Mouse (Mus musculus) gastrocnemius, postnatal 10 days (tissue): ENCODE measurements around the gene Hoxb9. TPM values are rescaled to one million over a fixed set of nuclear protein-coding genes. Genes with fewer than 3 reads are reported as not detected.
A peak's percentile ranks its signal among the peaks of the same experiment; 100 is the strongest.

Experiments used
- DNase-seq: peaks from one replicate; pipeline ENCODE4 v3.0.0; 2021; ENCODE audit warnings: mixed read lengths
- total RNA-seq, 2 experiments: library from RNA; stranded (reverse); gene quantifications; 2 replicates each; pipeline ENCODE4 v1.2.3; 2021

The Hoxb9 gene
- total RNA-seq, 2 experiments from 2014 or later = 0.63 to 0.79 TPM

DNA sequence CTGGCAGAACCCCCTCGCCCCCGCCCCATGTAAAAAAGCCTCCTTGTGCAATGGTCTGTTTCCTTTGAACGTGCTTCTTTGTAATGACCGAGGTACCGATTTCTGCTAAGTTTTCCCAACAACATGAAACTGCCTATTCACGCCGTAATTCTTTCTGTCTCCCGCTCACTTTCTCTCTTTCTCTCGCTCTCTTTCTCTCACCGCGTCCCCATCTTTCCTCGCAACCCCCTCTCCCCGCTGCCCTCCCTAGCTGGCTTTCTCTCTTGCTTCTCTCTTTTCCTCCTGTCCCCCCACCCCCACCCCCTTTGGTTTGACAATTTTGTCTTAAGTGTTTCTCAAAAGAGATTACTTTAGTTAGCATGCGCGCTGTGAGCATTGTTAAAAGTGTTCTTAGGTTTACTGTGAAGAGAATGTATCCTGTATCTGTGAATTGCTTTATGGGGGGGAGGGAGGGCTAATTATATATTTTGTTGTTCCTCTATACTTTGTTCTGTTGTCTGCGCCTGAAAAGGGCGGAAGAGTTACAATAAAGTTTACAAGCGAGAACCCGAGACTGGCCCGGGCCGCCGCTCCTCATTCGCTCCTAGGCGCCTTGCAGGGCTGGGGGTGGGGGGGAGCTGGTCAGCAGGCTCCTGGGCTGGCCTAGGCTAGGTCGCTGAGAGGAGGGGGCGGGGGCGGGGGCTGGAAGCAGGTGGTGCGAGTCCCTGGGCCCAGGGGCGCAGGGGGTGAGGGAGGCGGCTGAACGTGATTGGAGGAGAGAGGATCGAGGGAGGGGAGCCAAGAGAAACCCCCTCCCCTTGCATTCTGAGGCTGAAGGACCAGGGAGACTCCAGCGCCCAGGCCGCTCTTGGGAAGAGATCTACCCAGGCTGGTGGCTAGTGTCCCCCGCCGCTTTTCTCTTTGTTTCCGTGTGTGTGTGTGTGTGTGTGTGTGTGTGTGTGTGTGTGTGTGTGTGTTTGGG, 13.8 kb downstream of the Hoxb9 start:
- no peak for DNase-seq

DNA sequence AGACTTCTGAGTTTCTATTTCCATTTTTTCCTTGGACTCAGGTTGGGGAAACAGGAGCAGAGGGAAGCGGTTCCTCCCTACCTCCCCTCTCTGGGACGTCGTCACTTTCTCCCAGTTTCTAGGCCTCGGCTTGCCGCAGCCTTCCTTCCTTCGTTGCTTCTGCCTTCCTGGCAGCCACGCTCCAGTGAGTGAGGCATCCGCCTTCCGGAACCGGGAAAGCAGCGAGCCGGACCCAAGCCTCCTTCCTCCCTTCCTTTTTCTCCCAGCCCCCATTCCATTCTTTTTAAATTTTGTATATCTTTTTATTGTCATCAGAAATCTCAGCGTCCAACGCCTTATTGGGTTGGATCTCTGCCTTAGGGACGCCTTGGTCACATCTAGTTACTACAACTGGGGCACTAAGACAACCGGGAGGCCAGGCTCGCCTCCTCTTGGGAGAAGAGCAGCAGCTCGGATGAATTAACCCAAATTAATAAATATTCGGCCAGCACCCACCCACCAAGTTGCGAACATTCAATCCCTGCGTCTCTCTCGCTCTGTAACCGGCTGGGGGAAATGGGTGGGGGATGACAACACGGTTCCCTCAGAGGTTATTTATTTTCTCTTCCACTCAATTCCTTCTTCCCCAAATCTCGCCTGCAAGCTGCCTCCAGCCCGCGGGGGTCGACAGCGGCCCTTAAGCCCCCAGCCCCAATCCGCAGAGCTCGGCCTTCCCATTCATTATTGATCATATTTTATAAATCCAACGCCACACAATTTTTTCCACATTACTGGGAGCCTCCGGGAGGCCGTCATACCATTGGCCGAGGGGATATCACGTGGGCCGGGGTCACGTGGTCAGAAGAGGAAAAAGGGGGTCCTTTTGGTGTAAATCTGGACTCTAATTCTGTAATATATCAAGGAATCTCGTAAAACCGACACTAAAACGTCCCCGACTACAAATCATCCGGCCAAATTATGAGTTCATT, 14.8 kb downstream of the Hoxb9 start, which contains the start of gene Hoxb7:
Gene Hoxb7 (plus strand): TSS at position 853 of the 968 bp plus-strand sequence.
- no peak for DNase-seq

DNA sequence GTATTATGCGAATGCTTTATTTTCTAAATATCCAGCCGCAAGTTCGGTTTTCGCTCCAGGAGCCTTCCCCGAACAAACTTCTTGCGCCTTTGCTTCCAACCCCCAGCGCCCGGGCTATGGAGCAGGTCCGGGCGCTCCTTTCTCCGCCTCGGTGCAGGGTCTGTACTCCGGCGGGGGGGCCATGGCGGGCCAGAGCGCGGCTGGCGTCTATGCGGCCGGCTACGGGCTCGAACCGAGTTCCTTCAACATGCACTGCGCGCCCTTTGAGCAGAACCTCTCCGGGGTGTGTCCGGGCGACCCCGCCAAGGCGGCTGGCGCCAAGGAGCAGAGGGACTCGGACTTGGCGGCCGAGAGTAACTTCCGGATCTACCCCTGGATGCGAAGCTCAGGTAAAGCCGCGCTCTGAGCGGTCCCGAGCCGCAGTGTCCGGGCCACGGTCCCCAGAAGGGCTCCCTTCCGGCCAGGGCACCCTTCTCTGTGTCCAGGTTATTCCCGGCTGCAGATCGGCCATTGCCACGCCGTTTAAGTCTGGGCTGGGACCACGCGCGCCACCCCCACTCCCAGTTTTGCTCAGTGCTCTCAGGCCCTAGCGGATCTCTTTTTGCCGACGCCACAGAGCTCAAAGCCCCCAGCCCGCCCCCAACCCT, 15.6 kb downstream of the Hoxb9 start:
- DNase-seq = no peak

DNA sequence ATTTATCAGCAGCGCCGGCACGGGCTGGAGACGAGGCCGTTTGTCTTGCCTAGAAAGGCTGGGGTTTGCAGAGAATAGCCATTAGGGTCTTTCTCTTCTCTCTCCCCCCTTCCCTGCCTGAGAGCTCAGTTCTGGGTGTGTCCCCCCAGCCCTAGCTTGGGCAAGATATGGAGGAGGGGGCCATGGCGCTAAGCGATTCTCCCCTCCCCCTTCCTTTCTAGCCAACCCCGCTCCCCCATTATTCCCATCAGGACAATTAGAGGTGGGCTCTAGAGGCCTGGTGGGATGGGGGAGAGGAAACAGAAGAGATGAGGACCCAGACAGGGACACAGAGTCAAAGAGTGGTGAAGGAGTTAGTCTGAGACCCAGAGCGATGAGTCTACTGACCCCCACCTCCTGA, 16.2 kb downstream of the Hoxb9 start:
- no peak for DNase-seq

DNA sequence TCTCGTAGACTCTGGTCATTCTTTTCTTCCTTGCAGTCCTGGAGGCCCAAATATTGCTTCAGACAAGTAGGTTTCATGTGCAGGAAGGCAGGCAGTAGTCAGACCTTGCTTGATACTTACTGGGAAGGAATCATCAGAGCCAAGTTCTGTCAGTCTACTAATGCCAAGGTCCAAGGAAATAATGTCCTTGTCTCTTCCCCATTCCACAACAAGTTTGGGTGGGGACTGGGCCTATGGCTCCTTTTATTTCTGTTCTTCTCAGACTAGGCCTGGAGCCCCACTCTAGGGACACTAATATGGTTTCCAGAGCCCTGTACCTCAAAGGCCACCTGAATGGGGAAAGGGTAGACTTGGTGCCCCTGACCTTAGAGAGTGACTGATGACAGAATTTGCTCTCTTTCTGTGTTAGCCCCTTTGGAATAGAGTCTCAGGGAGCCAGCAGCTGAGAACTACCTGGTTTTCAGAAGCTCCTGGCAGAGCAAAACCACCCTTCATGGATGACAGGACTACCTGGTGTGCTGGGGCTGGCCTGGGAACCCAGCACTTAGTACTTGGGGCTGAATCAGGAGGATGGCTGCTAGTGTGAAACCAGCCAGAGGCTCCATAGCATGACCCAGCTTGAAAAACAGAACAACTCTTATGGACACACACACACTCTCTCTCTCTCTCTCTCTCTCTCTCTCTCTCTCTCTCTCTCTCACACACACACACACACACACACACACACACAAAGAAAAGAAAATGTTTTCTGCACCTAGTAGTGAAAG, 17.4 kb downstream of the Hoxb9 start:
- no peak for DNase-seq

DNA sequence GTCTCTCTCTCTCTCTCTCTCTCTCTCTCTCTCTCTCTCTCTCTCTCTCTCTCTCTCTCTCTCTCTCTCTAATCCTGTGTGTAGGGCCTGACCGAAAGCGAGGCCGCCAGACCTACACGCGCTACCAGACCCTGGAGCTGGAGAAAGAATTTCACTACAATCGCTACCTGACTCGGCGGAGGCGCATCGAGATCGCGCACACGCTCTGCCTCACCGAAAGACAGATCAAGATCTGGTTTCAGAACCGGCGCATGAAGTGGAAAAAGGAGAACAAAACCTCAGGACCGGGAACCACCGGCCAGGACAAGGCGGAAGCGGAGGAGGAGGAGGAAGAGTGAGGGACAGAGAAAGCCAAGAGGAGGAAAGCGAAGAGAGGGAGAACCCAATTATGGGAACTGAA, 18.0 kb downstream of the Hoxb9 start:
- DNase-seq = no peak

DNA sequence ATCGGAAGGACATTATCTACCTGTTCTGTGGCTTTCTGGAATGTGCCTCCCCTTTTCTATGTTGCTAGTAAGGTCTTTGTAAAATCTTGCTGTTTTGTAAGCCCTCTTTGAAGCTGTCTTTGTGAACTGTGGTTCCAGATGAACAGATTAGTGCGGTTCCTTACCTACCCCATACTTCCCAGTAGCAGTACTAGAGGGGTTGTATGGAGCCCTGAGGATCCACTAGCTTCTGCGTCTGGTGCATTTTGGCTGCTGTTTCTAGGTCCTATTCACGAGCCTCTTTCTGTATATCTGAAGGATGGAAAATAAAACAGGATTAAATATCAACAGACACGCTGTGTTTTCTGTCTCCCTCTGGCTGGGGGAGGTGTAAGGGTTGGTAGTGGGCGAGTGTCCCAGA, 18.6 kb downstream of the Hoxb9 start:
- no peak for DNase-seq

DNA sequence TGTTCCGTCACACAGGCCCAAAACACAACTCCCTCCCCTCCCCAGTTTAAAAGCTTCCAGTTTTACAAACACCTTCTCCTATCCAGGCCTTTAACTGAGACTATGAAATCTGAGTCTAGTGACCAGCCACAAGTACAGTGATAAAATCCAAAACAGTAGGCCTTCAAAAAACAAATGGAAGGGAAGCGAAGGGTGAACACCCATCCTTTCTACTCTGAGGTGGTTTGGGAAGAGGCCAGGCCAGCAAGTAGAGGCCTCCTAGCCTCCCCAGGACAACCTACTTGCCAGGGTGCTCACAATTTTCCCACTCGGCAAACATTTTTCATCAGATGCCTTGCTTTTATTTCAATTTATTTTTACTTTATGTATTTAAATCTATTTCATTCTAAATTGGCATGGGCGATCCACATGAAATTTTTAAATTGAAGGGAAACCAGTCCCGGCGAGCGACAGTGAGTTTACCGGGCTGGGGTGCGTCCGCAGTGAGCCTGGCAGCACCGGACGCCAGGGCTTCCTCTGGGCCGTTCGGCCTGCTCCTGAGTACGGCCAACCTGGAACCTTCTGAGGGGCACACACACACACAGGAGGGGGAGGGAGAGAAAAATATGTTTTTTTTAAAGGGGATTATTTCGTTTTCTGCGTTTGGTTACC, 19.6 kb downstream of the Hoxb9 start:
- no peak for DNase-seq

DNA sequence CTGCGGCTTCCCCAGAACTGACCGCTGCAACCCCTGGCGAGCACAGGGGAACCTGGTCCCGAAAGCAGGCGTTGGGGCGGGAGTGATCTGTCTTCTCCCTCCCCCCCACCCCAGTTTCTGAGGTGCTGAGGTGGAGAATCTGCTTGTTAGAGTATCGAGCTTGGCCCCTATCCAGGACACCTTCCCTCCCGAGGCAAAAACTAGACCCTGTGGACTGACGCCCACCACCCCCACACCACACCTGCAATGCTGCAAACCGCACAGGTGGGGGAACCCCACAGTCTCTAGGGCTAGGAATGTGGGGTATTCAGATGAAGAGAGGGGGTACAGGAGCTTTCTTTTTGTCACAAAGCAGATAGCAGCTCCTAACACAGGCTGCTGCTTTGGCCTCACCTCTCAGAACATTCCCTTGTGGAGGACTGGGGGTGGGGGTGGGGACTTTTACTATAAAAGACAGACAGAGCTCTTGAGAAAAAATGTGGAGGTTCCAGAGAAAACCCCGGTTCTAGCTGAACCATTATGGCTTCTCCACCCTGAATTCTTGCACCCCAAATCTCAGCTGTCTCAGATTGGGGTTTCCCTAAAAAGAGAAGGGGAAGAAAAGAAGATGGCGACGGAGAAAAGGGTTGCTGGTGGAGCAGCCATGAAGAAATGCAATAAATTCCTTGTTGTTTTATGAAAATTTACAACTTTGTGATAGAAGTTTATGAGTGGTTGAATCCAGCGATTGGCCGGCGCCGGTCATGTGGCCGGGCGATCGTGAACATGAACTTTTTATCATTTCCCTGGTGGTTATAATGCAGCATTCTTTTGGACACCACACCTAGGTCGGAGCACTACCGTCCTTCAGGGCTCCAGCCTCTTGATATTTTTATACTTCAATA, 20.7 kb downstream of the Hoxb9 start, which contains the start of gene Hoxb6:
Gene Hoxb6 (plus strand): TSS at position 796 of the 884 bp plus-strand sequence.
- DNase-seq = no peak

DNA sequence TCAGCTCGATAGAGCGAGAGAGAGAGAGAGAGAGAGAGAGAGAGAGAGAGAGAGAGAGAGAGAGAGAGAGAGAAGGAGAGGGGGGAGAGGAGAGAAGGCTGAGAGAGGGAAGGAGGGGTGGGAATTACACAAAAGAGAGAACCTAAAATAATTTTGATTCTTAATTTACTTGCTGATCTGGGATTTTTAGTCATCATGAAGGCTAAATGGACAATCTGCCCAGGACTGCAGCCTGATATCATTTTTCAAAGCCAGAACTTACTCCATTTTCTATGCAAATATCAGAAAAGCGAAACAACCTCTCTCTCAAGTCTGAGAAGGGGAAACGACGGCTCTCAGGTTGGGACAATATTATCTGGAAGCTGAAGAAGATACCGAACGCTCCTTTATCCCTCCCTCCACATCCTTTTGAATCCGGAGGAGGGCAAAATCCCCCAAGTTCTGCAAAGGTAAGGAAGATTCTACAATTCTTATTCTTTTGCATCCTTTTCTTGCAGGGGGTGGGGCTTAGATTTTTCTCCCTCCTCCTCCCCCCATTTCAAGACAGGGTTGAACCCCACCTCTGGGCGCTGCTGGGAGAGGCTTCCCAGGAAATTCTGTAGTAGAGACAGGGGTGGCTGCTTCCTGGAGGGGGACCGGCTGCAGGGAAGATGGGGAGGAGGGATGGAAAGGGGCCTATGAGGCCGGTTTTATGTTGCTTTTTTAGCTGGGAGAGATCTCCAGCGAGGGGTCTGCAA, 21.5 kb downstream of the Hoxb9 start:
- DNase-seq = no peak

DNA sequence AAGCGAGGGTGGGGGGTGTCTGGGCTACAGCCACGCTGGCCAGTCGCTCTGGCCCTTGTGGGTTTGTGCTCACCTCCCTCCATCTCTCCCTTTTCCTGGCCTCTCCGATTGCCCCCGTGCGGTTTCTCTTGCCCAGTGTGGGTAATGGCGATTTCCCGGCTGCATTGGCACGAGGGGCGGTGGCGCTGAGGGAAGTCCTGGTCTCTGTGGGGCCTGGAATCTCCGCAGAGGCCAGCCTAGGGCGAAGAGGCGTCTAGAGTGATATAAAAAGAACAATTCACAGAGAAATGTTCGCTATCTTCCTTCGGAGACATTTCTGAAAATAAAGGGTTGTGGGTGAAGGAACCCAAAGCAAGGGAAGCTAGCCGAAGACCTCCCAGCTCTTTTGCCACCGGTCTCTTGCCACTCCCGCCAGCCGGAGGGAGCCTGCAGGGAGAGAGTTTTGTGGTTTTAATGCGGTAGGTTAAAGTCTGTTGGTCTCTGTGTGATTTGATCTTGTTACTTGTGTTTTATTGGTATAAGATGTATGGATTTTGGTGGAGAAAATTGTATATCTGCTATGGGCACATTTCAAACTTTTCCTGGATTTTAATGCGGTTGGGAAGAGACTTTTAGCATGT, 22.2 kb downstream of the Hoxb9 start:
- no peak for DNase-seq

DNA sequence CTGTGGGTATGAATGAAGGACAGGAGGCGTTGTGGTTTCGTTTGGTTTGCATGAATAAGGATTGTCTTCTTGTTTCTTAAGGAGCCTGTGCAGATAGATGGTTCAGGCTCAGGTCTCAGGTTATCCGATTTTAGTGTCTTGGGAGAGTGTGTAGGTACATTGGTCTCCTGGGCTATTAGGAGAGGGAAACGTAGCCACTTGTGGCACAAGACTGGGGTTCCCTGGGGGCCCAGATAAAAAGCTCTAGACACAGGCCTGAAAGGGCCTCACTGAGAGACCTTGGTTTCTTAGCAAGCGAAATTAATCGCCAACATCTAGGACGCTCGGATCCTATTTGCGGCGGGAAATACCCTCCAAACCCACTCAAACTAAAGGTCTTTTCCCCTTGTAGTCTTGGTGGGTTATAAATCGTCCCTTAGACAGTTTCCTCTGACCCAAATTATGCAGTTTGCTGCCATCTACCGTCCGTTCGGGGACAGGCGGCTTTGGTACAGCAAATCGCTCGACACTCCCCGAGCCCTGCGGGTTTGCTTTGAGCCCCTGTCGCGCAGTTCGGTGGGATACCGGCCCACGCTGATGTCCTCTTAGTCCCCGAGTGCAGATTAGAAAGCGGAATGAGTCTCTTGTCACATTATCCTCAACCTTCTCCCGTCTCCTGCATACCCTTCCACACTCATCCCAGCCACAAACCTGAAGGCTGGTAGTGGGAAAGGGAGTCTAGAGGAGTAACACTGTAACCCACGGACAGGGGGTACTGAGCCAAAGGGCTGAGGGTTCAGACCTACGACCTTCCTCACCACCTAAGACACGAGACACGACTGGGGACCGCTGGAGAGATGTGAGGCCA, 23.2 kb downstream of the Hoxb9 start:
- DNase-seq = peak; percentile 72

DNA sequence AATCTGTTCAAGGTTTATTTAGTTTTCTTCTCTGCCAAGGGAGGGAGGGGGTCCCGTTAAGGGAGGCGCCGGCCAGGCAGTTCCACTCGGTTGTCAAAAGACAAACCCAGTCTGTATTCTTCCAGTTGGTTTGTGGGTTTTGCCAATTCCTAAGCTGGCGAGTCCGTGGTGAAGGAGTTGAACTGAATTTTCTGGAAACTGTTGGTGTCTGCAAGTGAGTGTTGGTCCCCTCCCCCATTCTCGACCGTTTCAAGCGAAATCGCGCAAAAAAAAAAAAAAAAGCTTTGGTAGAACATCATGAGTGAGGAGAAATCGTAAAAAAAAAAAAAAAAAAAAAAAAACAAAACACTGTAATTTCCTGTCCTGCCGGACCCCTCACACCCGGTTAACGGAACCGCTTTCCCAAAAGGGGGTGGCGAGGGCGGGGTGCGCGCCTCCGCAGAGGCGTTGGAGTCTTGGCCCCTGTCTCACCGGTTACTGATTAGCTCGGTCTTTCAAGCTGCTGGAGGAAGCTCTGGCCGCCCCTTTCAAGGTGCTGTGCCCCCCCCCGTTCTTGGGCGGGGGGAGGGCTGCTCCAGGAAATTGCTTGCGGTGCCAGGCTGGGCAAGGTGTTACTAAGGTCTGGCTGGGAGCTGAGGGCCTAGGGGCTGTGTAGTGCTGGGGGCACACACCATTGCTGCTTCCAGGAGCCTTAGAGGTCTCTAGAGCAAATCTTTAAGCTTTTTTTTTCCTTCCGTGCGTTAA, 24.0 kb downstream of the Hoxb9 start:
- no peak for DNase-seq

DNA sequence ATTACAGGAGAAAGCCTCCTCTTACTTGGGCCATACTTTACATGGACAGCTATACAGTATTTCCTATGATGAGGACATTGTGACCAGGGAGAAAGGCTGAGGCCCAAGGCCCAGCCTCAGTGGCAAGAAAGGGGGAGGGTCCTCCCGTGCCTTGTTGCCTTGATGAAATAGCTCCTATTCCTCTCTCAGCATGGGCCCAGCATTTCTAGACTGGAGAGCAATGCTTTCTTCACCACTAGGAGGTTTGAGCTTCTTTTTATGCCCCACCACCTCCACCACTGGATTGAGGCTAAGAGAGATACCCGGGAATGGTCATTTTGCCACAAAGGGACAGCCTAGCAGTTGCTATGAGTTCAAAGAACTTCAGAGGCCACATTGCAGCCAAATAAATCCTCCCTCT, 25.7 kb downstream of the Hoxb9 start:
- DNase-seq = no peak

DNA sequence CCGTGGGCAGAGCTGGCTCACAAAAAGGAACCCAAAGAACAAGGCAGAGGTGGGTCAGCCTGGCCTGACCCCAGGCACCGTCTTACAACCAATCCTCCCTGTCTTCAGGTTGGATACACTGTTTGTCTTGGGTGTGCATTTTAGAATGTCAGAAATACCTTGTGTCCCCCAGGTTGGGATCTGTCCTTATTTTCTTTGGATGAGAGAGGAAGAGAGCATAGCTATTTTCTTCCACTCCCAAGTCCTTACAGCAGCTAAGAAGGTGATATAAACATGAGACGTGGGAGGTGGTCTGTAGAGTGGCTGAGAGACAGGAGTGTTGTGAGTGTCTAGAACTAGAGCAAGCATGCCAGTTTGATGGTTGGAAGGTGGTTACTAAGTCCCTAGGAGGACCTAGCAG, 26.2 kb downstream of the Hoxb9 start:
- no peak for DNase-seq

DNA sequence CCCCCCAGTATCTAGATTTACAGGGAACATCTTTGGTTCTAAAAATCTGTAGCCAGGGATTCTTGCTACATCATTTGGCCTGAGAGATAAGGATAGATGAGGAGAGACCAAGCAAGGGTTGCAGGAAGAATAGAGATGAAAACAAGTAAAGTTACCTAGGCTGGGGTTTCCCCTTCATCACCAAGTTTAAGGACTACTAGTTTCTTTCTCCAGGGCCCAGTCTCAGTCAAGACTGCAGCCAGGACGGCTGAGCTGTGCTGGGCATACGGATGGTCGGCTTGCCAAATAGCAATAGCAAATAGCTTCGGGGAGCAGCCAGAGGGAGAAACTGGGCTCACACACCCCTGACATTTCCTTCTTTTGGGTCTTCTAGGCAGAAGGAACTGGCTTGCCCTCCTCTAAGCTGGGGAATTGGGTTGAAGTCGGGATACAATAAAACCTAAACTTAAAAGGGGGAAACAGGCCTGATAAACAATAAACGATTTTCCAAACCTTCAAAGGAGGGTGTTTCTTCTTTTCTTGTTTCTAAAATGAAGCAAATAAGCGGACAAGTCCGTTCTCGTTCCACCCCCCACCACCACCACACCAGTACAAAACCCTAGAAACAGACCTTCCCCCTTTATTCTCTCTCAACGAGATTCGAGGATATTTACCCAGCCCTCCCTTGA, 26.8 kb downstream of the Hoxb9 start:
- no peak for DNase-seq
